Mouse (Mus musculus) ES-E14 (cell line): ENCODE data around the gene Cenpe.

ENCODE experiments used
- CHD2 ChIP-seq: IDR thresholded peaks from 2 replicates; pipeline ENCODE4 v1.6.1; 2014; ENCODE audit warnings: mild to moderate bottlenecking, low read depth, low read length, inconsistent platforms
- MAFK ChIP-seq: IDR thresholded peaks from 2 replicates; pipeline ENCODE4 v1.6.1; 2014; ENCODE audit warnings: mild to moderate bottlenecking, low read depth, low read length, inconsistent platforms; ENCODE audit not compliant: insufficient read depth
- ZC3H11A ChIP-seq: IDR thresholded peaks from 2 replicates; pipeline ENCODE4 v1.6.1; 2012; ENCODE audit warnings: low read depth, mild to moderate bottlenecking, inconsistent platforms, low read length, borderline replicate concordance

GRCm38 (mm10) chr3:135298560-135298959, 86.2 kb downstream of the Cenpe start:
- TF ChIP-seq ZC3H11A (no peak), CHD2 (no peak), MAFK (no peak)
